Mouse (Mus musculus): ENCODE results near the gene Stxbp2. TPM values are rescaled to one million over a fixed set of nuclear protein-coding genes. Genes with fewer than 3 reads are reported as not detected.
"Not testable (repeated sequence)": the region's sequence is repeated elsewhere in the genome, so short reads cannot be mapped to it uniquely, and the experiment has no call there.

Gene Stxbp2
- polyA plus RNA-seq (2012; rRNA removed) = 117 and 254 TPM in 2 replicates

DNA sequence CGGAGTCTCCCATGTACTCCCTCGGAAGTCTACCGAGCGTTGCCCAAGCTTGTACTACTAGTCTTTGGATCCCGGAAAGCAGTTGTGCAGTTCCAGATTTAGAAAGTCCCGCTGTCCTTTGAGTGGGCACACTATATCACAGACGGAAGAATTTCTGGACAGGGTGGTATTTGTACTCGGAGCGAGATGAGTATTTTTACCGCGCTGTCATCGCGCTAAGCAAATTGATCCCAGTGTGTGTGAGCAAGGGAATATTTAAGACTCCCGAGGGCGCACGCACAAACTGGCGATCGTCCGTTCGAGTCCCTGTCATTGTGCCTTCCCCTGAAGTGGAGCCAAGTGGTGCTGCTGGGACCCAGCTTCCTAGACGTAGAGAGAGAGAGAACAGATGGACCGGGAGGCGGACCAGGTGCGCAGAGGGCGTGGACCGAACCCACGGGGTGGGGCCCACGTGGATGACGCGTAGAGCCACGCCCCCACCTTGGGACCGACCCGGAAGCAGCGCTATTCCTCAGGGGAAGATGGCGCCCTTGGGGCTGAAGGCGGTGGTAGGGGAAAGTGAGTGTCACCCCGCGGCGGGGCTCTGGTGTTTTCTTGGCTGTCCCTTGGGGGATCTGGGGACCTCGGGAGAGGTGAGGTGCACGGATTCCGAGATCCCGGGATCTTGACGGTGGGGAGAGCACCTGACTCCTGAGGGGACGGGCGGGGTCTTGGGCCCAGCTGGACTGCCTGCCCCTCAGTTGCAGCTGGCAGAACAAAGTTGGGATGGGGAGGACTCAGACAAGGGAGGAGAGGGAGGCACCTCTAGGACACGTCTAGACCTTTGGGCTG, at the start of gene Stxbp2:
Stxbp2 (plus strand) TSS at position 309 of the 831 bp plus-strand sequence.
- TF ChIP-seq CTCF (IDR thresholded peaks at IDR 0.05; ENCODE audit: borderline replicate concordance, extremely low read depth, insufficient read depth, insufficient read length) = no peak
- peak; percentile 19; the same call in 1 of the 2 replicates for TF ChIP-seq POLR2A (IDR thresholded peaks at IDR 0.05; ENCODE audit: borderline replicate concordance, extremely low read depth, insufficient read depth, insufficient read length, poor library complexity, severe bottlenecking)
- DNase-seq (ENCODE audit: low read depth) = peak; percentile 73

DNA sequence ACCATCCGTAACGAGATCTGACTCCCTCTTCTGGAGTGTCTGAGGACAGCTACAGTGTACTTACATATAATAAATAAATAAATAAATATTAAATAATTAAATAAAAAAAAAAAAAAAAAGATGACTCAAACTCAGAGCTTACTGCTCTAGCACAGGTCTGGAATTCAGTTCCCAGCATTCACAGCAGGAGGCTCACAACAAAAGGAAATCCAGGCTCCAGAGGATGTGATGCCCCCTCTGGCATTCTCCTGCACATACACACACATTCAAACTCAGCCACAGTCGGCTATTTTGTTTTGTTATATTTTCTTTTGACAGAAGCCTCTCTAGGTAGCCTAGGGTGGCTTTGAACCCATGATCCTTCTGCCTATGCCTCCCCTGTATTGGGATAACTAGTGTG, 48.8 kb upstream of the Stxbp2 start:
- DNase-seq (ENCODE audit: low read depth) = not testable (repeated sequence)

DNA sequence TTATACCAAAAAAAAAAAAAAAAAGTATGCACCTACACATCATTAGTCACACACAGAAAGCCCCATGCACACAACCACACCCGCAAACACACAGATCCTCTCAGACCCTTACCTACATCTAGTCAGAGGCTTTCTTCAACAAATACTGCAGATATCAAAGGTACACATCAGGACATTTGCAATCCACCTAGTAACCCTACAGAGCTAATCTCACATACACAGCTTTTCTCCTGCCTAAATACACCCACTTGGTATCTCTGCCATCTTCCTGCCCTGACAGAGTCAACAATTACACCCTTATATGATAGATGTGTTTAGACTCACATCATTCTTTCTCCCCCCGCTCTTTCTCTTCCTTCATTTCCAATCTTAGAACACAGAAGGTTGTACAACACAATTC, 44.3 kb upstream of the Stxbp2 start:
- no peak for DNase-seq (ENCODE audit: low read depth)
- no peak for TF ChIP-seq POLR2A (IDR thresholded peaks at IDR 0.05; ENCODE audit: borderline replicate concordance, extremely low read depth, insufficient read depth, insufficient read length, poor library complexity, severe bottlenecking)
- no peak for TF ChIP-seq CTCF (IDR thresholded peaks at IDR 0.05; ENCODE audit: borderline replicate concordance, extremely low read depth, insufficient read depth, insufficient read length)

DNA sequence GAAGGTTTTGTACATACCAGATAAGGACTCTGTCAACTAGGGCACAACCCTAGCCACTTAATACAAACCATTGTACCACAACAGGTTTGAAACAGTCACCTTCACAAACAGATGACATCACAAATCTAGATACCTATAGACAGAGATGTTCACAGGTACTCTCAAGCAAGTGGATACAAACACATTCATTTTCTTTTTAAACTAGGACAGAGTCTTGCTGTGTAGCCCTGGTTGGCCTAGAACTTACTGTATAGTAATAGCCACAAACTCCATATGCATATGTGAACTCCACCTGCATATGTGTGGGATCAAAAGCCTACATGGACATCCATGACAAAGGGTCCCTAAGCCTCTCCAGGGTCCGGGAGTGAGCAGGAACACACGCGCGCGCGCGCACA, 43.8 kb upstream of the Stxbp2 start, which contains the start of gene Camsap3:
Camsap3 (plus strand) TSS at position 301 of the 398 bp plus-strand sequence.
- TF ChIP-seq POLR2A (IDR thresholded peaks at IDR 0.05; ENCODE audit: borderline replicate concordance, extremely low read depth, insufficient read depth, insufficient read length, poor library complexity, severe bottlenecking) = no peak
- no peak for TF ChIP-seq CTCF (IDR thresholded peaks at IDR 0.05; ENCODE audit: borderline replicate concordance, extremely low read depth, insufficient read depth, insufficient read length)
- DNase-seq (ENCODE audit: low read depth) = no peak

DNA sequence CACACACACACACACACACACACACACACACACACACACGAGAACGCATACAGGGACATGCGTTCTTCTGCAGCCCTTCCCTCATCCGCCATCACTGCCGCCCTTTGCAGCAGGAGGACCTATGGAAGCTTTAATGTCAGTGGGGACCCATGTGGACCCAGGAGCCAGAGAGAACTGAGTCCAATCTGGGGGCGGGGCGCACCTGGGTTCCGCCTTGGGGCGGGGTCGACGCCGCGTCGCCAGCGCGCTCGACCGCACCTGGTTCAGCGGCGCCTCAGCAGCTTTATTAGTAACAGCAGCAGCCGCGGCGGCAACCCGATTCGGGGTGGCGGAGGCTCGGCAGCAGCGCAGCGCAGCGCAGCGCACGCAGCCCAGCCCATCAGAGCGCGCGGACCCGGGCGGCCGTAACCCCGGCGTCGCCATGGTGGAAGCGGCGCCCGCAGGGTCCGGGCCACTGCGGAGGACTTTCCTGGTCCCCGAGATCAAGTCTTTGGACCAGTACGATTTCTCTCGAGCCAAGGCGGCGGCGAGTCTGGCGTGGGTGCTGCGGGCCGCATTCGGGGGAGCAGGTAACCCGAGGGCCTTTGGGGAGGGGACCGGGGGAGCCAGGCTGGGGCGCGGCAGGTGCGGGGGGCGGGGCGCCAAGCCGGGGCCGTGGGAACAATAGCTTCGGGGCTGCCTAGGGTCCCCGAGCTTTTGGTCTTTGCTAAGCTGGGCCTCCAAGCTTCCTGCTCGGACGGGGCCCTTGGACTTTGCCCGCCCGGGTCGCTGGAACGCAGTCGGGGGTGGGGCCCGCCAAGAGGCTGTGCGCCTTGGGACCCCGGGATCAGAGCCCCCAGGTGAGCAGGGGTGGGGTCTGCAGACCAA, 43.1 kb upstream of the Stxbp2 start:
- DNase-seq (ENCODE audit: low read depth) = peak; percentile 83
- TF ChIP-seq CTCF (IDR thresholded peaks at IDR 0.05; ENCODE audit: borderline replicate concordance, extremely low read depth, insufficient read depth, insufficient read length) (no peak), POLR2A (IDR thresholded peaks at IDR 0.05; ENCODE audit: borderline replicate concordance, extremely low read depth, insufficient read depth, insufficient read length, poor library complexity, severe bottlenecking) (peak; percentile 61)

DNA sequence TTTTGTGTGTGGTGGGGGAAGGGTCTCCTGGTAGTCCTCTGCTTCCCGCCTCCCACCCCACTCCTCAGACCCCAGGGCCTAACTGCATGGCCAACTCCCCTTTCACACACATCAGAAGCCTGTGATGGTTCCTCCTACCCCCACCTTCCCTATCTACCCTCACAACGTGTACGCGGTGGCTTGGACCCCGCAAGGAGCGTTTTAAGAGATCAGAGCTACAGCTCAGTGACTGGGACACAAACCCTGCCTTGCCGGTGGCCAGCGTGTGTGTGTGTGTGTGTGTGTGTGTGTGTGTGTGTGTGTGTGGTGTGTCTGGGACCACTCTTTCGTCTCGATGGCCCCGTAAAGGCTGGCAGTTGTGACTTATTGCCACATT, 42.5 kb upstream of the Stxbp2 start:
- DNase-seq (ENCODE audit: low read depth) = peak; percentile 55
- no peak for TF ChIP-seq POLR2A (IDR thresholded peaks at IDR 0.05; ENCODE audit: borderline replicate concordance, extremely low read depth, insufficient read depth, insufficient read length, poor library complexity, severe bottlenecking)
- no peak for TF ChIP-seq CTCF (IDR thresholded peaks at IDR 0.05; ENCODE audit: borderline replicate concordance, extremely low read depth, insufficient read depth, insufficient read length)

DNA sequence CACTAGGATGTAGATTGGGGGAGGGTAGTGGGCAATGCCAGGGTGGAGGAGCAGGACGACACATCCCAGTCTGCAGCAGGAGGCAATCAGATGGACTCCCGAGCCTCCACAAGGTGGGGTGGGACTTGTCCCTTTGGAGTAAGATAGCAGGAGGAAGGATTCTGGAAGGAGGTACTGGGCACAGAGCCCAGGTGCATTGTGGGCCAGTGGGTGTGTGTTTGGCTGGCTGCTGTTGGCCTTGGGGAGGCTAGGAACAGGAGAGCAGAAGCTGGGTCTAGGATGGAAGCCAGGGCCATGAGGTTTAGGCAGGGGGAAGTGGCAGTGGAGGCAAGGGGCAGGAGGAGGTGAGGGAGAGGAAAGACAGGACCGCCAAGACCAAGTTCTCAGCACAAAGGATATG, 37.3 kb upstream of the Stxbp2 start:
- TF ChIP-seq POLR2A (IDR thresholded peaks at IDR 0.05; ENCODE audit: borderline replicate concordance, extremely low read depth, insufficient read depth, insufficient read length, poor library complexity, severe bottlenecking) (no peak), CTCF (IDR thresholded peaks at IDR 0.05; ENCODE audit: borderline replicate concordance, extremely low read depth, insufficient read depth, insufficient read length) (no peak)
- peak; percentile 22 for DNase-seq (ENCODE audit: low read depth)

DNA sequence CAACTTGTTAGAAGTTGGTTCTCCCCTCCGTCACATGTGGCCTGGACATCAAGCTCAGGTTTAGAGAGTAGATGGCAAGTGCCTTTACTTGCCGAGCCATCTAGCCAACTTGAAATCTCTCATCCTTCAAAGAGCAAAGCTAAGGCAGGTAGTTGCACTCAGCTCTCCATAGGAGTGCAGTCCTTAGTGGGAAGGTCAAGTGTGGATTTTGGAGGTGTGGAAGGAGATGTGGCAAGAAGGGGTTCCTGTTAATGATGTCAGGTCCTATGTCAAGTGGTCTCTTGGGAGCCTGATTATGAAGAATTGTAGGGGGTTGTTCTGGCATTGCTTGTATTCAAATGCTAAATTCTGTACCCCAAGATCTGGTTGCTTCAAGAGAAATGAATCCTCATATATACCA, 36.3 kb upstream of the Stxbp2 start:
- TF ChIP-seq CTCF (IDR thresholded peaks at IDR 0.05; ENCODE audit: borderline replicate concordance, extremely low read depth, insufficient read depth, insufficient read length) = no peak
- no peak for TF ChIP-seq POLR2A (IDR thresholded peaks at IDR 0.05; ENCODE audit: borderline replicate concordance, extremely low read depth, insufficient read depth, insufficient read length, poor library complexity, severe bottlenecking)
- no peak for DNase-seq (ENCODE audit: low read depth)

DNA sequence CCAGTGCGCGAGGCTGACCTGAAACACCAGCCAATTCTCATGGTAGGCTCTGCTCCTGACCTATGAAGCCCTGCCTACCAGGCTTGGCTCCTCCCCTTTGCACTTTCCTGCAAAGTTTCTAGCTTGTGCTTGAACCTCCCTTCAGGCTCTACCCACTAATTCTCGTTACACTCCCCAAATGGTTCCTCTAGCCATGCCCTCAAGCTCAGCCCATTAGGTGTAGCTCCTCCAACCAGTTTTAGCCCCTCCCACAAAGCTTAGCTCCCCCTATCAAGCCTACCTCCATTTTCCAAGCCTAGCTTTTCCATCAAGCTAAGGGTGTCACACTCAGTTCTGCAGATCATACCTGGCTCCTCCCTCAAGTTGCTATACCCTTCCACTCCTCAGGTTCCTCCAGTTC, 32.7 kb upstream of the Stxbp2 start:
- DNase-seq (ENCODE audit: low read depth) = no peak
- no peak for TF ChIP-seq POLR2A (IDR thresholded peaks at IDR 0.05; ENCODE audit: borderline replicate concordance, extremely low read depth, insufficient read depth, insufficient read length, poor library complexity, severe bottlenecking)
- no peak for TF ChIP-seq CTCF (IDR thresholded peaks at IDR 0.05; ENCODE audit: borderline replicate concordance, extremely low read depth, insufficient read depth, insufficient read length)

DNA sequence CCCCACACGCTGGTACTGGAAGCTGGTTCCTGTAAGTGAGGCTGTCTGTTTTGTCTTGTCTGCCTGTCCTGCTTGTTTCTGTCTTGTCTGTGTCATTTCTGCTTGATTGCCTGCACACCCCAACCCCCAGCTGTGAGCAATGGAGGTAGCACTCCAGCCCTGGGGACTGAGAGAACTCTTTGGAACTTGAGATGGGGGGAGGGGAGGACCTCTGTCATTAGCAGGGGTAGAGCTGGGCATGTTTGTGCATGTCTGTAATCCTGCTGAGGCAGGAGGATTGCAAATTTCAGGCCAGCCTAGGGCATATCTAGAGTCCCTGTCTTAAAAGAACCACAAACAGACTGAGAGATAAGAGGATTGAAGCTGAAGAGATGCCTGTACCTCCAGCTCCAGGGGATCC, 31.5 kb upstream of the Stxbp2 start:
- DNase-seq (ENCODE audit: low read depth) = no peak
- no peak for TF ChIP-seq CTCF (IDR thresholded peaks at IDR 0.05; ENCODE audit: borderline replicate concordance, extremely low read depth, insufficient read depth, insufficient read length)
- TF ChIP-seq POLR2A (IDR thresholded peaks at IDR 0.05; ENCODE audit: borderline replicate concordance, extremely low read depth, insufficient read depth, insufficient read length, poor library complexity, severe bottlenecking) = no peak

DNA sequence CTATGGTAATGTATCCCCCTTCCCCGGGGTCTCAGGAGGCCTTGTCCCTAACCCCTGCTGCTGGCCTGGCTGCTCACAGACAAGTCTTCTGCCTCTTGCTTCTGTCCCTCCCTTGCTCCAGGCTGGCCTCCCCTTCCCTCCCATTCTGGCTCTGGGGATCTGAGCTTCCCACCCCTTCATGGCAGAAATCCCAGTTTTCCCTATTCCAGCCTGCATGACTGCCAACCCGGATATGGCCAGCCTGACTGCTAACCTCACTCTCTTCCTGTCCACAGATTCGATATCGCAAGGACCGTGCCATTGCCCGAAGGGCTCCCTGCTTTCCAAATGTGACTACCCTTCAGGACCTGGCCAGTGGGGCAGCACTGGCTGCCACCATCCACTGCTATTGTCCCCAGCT, 30.4 kb upstream of the Stxbp2 start:
- no peak for DNase-seq (ENCODE audit: low read depth)
- no peak for TF ChIP-seq CTCF (IDR thresholded peaks at IDR 0.05; ENCODE audit: borderline replicate concordance, extremely low read depth, insufficient read depth, insufficient read length)
- no peak for TF ChIP-seq POLR2A (IDR thresholded peaks at IDR 0.05; ENCODE audit: borderline replicate concordance, extremely low read depth, insufficient read depth, insufficient read length, poor library complexity, severe bottlenecking)
